Mouse (Mus musculus) heart, postnatal 4 days (tissue): ENCODE results near the gene Zranb2. TPM values are rescaled to one million over a fixed set of nuclear protein-coding genes. Genes with fewer than 3 reads are reported as not detected.

ENCODE experiments used
- DNase-seq: peaks from one replicate; pipeline ENCODE4 v3.0.0; 2021
- total RNA-seq, 2 experiments: library from RNA; stranded (reverse); gene quantifications; 2 replicates each; pipeline ENCODE4 v1.2.3; 2021

Gene Zranb2
- 10 to 100 TPM; 53.7 to 53.8 TPM for total RNA-seq

DNA sequence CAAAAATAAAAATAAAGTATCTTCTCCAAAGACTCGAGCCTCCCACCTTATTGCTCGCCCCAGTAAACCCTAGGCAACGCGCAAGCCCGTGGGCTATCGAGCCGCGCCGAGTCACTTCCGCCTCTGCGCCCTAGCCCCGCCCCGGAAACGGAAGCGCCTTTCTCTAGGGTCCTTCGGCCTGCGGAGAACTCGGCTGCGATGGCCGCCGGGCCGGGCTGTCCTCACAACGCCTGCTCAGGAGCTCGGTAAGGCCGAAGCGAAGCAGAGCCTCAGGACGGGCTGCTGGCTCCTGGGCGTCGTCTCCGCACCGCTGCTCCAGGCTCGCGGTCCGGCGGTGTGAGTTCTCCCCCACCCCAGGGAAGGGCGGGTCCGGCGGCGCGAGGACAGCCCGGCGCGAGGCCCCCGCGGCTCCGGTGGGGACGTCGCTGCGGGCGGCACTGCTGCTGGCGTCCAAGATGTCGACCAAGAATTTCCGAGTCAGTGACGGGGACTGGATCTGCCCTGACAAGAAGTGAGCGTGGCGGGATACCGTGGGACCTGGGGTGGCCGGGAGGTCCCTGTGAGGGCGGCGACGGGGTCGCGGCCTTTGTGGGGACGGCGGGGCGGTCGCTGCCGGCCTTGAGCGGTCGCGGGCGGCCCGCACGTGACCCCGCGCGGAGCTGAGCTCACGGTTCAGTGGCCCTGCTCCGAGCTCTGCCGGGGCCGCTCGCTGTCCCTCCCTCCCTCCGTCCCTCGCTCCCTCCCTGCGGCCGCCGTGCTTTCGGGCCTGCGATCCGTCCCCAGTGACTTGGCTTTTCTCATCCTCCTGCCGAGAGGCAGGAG, at the start of gene Zranb2:
Gene Zranb2, plus strand, starts transcription at position 197 of the 822 bp plus-strand sequence.
- DNase-seq, result peak; percentile 96

DNA sequence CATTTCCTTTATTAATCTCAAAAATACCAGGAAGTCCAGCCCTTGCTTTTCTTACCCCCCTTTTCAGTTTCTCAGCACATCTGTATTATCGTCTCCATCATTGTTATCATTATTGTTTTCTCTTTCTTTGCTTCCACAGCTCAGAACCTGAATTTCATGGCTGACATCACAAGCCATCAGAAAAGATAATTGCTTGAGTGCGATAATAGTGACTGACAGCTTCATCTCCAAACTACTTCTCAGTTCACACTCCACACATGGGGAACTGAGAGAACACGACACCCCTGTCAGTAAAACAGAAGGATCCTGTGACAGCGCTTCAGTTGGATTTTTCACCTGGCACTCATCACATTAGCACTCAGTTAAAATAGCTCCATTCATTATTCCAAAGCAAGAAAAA, 41.9 kb upstream of the Zranb2 start:
- no peak for DNase-seq

DNA sequence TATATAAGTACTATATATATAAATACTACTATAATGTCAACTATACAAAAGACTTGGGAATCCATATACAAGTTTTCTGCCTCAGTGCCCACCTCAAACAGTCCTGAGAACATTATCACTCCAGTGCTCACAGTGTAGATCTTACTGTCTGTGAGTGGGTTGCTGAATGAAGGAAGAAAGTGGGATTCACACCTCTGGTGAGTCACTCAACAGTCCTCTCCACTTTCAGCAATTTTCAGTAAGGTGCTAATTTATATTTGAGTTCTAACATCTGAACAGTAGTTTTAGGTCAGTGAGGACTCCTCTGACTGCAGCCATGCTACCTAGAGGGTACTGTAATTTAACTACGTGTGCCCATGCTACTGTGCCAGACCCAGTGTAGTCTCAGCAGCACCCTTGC, 31.7 kb upstream of the Zranb2 start:
- no peak for DNase-seq

DNA sequence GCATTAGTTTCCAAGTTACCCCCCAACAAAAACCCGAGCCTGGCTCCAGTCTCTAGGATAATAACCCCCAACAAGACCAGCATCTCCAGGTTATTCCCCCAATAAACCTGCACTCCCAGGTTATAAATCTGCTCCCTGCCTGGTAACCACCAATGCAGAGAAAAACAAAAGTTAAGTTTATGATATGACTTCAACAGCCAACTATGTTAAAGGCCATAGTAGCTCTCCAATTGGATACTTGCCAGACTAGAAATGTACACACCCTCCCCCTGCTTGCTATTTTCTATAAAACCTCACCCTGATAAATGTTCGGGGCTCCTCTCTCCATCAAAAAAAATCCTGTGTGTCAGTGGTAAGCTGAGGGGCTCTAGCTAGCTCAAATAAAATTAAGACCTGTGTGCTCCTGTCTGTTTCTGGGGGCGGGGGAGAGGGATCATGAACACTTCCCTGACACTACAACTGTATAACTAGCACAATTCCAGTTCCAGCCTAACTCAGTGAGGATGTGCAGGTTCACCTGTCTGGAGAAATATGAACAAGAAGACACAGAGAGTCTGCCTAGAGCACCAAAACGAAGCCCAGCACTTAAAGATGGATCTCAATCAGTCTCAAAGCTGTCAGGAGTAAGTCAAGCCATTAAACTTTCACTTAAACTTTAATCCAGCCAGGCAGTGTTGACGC, 19.7 kb upstream of the Zranb2 start:
- DNase-seq, result no peak

DNA sequence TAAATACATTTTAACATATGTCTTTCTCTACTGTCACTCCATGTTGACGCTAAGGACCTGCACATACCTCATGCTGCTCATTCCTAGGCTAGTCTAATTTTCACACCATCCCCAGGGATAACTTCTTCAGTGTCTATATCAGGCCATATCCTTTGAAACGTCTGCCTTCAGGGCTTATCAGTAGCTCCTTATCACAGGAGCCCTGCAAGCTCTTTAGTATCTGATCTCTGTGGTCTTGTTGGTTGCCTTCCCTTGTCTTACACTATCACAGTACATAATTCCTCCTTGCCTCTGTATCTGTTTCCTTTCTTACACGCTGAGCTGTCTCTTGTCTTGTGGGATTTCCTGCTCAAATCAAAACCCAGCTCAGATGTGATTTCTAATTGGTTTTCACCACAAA, 17.5 kb upstream of the Zranb2 start:
- no peak for DNase-seq

DNA sequence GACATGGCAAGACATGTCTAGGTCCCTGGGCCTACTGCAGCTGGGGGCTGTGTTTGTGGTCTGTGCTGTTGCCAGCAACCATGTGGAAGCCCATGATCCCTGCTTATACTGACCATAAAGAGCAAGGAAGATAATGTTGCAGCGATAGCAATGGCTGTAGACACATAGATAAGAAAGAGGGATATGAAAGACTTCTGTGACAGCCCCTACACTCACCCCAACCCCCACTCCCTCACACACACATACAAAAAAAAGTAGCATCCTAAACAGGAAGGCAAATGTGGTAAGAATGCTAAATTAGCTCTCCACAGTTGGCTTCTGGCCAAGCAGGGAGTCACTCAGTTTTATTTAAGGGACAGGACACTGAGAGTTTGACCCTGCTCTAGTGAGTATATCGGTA, 16.0 kb upstream of the Zranb2 start:
- DNase-seq, result peak; percentile 31

DNA sequence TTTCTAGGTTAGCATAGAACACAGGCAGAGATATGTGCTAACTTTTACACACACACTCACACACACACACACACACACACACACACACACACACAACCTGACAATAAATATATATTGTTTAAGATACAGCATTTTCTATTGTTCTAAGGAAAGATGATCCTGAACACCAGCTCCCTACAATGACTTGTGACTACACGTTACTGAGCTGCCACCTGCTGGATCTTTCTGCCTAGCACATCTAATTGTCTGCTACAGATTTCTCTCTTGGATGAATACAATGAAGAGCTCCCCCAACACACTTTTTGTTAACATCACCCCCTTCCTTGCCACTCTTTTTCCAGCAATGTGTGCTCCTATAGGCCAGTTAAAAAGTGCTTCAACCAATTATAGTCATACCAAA, 13.5 kb upstream of the Zranb2 start:
- peak; percentile 65 for DNase-seq

DNA sequence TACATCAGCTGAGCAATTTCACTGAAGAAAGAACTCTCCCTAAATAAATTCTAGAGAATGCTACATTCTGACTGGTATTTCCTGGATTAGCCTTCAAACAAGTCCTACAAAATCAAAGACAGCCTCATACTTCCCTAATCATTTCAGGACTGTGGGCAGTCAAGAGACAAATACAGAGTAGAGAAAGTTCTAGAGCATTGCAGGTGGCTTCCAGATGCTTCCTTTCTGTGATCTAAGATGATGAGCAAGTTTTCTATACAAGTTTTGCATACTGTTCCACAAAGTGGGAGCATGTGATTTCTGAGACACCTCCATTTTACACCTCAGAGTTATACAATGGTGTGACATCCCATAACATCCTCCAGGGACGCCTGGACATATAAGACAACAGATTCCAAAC, 10.1 kb upstream of the Zranb2 start:
- DNase-seq, result no peak

DNA sequence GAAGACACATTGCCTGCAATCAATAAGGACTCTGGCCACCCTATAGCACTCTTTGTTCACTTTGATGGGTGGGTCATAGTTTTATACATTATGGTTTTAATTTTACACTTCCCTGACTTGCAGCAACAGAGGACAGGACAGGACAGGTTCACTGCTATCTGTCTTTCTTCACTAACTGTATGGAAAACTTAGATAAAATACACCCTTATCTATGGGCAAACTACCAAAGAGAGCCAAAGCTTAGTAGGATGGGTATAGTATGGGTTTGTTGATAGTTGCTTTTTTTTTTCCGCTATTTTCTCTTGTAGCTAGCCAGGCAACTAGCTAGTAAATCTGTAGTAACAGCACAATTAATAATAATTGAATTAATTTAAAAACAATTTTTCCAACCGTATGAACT, 2.4 kb upstream of the Zranb2 start:
- no peak for DNase-seq

DNA sequence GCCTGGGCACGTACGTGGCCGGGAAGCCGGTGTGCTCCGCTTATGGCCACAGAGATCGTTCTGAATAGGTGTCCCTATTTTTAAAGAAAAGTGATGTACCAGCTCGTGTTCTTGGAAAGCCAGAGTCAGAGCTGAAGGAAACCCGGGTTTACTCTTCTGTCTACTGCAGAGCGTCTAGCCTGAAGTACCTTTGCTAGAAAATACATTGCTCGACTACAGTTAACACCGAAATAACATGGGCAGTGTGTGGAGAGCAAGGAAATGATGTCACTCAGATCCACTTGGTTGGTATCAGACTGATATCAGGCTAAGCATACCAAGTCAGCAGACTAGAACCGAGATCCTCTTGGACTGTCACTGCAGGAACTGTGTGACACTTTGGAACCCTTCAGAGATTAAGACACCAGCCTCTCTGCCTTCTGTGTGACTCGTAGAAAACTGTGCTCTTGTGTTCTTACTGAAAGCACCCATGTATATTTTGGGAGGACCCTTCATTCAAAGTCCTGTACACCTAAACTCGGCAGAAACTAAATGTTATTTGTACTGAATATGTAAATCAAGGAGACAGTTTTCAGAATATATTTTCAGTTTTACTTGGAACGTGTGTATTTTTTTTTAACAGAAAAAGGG, 941 bp downstream of the Zranb2 start:
- peak; percentile 14 for DNase-seq

DNA sequence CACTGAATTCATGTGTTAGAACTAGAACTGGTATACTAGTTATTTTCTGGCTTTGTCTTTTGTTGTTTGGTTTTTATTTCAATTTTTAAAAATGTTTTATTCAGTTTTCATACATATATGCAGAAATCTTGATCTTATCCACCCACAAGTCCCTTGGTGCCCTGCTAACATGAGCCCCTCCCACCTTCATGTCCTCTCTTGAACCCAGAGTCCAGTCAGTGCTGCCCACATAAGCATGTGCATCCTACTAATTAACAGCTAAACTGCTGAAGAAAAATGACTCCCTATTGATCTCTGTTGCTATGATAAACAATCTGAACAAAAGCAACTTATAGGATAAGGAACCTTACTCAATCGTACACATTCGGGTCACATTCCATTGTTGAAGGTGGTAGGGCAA, 15.4 kb downstream of the Zranb2 start:
- DNase-seq, result no peak

DNA sequence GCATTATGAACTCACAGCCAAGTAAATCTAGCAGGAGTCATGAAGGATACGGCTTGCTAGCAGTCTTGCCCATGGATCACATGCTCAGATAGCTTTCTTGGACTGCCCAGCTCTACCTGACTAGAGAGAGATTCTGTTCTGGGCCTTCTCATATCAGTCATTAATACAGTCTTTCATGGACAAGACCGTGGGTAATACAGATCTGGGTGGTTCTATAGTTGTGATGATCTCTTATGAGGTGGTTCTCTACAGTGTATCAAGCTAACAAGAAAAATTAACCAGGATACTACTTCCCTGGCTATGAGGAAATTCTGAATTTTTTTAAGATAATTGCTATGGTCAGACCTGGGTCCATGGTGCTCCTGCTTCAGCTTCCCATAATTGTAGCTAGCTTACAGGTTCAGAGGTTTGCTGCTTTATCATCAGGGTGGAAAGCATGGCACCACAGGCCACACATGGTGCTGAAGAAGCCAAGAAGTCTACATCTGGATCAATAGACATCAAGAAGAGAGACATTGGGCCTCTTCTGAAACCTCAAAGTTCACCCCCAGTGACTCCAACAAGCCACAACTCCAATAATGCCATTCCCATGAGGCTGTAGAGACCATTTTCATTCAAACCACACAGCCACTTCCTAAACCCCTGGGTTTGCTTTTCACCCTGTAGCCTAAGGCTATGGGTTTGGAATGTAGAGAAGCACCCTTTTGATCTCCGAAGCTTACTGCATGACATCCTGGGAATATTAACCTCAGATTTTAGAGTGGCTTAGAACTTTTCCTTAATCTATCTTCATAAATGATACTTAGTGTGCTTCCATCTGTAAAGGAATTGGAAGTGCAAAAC, 16.0 kb downstream of the Zranb2 start:
- DNase-seq, result no peak

DNA sequence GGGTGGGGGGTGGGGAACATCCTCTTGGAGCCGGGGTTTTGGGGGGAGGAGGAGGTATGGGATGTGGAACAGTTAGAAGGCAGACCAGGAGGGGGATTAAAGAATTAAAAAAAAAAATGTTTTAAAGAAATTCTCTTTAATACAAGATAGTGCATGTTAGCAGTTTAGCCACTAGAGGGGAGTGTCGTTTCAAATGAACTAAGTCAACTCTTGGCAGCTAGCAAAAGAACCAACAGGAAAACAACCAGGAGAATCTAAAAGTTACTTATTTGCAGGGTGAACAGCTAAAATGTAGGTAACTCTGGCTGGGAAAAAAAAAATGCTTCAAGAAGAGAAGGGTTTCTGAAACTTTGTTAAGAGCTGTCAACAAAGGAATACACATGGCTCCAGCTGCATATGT, 31.2 kb downstream of the Zranb2 start:
- peak; percentile 21 for DNase-seq

DNA sequence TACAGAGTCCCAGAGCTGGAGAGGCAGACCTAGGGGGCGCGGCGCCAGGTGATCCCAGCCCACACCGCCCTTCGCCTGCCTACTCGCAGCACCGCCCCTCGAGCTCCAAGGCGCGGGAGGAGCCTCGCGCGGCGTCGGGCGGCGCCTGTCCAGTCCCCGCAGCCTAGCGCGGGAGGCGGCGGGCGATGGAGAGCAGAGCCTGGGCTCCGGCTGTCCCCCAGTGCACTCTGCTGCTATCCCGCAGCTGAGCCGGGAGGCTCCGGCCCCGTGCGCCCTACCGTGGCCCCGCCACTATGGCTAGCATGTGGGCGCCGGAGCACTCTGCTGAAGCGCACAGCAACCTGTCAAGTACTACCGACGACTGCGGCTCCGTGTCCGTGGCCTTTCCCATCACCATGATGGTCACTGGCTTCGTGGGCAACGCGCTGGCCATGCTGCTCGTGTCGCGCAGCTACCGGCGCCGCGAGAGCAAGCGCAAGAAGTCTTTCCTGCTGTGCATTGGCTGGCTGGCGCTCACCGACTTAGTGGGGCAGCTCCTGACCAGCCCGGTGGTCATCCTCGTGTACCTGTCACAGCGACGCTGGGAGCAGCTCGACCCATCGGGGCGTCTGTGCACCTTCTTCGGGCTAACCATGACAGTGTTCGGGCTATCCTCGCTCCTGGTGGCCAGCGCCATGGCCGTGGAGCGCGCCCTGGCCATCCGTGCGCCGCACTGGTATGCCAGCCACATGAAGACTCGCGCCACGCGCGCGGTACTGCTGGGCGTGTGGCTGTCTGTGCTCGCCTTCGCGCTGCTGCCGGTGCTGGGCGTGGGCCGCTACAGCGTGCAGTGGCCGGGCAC, 33.0 kb downstream of the Zranb2 start, which contains the start of gene Ptger3:
Gene Ptger3, plus strand, starts transcription at position 168 of the 841 bp plus-strand sequence.
- DNase-seq, result peak; percentile 14

DNA sequence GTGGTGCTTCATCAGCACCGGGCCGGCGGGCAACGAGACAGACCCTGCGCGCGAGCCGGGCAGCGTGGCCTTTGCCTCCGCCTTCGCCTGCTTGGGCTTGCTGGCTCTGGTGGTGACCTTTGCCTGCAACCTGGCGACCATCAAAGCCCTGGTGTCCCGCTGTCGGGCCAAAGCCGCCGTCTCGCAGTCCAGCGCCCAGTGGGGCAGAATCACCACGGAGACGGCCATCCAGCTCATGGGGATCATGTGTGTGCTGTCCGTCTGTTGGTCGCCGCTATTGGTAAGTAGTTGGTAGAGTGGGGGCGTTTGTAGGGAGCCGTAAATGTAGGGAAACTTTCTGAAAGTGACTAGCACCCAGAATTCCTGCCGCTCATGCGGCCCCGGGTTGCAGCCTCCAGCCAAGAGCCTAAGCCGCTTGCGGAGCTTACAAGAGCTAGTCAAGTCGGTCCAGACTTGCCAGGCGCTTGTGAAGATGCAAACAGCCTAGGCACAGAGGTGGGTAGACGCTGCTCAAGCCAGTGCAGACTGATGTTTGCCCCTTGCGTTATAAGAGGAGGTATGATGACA, 33.7 kb downstream of the Zranb2 start:
- peak; percentile 9 for DNase-seq

DNA sequence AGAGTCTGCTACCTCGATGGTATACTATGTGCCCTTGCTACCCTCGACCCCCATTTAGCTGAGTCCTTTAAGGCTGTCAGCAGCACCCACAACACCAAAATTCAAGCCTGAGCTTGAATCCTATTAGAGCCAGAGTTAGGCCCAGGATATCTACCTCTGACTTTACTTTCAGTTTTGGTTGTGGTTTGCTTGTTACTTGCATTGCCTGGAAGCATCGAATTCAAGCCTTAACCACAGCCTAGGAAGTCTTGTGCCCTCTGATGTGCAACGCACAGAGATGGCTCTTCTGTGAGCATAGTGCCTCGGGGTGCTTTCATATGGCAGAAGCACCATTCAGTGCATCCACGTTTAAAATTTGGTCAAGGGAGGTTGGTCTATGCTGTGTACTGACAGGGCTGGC, 38.1 kb downstream of the Zranb2 start:
- DNase-seq, result no peak

DNA sequence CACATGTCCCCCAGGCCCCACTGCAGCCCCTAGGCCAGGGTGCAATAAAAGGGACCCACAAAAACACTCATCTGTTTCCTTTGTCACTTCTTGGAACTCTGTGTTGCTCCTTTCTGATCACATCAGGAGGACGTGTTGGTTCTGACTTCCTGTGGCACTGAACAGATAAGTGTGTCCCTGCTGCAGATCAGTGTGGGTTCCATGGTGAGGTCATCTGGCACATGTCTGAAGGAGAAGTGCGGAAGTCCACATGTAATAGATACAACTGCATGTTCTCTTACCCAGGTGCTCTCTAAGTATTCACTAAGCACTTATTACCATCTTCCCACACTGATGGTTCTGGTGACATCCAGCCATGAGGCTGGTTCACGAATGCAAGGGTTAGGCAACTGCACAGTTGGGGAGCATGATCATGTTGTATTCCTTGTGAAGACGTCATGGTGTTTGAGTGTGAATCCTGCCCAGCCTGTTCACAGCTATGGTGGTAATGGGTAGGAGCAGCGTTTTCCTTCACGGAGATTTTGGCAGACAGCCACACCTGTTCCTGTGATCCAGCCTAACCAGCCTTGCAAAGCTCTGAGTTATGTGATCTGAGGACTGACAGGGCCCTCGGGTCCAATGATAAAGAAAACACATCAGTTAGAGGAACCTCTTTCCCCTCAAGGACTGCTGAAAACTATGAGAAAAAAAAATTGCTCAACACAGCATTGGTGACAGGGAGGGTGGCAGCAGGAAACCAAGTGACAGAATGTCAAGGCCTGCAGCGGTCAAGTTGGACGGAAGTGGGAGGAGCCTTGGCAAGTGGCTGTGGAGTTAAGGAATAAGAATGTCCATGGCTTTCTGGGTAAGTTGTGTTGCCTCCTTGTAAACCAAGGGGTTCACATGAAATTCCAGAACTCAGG, 41.7 kb downstream of the Zranb2 start:
- DNase-seq, result no peak

DNA sequence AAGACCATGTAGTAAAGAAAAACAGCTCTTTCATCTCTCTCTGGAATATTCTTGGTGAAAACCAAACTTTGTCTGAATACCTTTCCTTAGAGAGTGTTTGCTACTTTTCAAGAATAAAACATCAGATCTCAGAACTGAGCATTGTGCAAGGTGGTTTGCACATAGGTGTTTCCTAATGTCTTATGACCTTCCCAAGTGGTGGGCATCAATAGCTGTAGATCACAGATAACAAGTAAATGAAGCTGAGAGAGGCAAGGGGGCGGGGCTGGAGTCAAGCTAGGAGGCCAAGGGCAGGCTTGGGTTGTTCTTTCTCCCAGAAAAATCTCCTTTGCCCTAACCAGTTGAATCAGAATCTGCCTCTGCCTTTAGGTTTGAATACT, 42.4 kb downstream of the Zranb2 start:
- no peak for DNase-seq

DNA sequence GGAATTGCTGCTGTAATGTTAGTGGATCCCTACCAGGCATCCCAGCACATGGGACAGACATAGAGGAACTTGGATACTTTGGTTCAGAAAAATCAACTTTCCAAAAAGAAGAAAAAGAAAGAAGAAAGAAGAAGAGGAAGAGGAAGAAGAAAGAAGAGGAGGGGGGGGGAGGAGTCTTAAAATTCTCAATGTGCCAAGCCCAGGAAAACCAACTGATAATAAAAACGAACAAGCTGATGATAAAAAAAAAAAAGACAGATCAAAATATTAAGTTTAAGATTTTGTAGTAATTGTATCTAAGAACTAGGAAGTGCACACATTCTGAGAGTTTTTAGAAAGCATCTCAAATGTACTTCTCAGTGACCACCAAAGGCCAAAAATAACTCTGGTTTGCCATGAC, 42.9 kb downstream of the Zranb2 start:
- no peak for DNase-seq

DNA sequence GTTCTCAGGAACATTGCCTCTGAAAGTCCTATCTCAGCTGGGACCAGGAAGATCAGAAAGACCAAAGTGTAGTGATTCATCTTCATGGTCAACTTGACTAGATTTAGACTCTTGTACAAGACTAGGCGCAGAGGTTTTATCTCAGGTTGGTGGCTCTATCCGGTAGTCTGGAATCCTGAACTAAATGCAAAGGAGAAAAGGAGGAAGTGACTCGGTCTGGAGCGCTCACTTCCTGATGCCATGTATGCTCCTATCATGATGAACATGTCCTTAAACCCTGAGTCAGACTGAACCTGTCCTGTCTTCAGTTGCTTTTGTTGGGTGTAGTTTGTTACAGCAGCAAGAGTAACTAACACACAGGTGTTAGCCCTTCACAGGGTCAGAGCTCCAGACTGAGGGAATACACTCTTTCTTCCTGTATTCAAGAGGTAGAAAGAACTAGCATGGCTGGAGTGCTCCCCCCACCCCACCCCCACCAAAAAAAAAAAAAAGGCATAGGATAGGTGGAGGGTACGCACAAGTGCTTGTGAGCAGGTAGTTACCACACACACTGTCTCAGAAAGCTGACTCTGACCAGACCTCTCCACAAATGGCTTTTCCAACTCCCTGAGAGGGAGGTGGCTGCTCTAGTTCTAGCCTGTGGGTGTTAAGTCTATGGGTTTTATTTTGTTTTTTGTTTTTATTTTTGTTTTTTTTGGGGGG, 44.7 kb downstream of the Zranb2 start:
- DNase-seq, result no peak
